Mouse (Mus musculus) spleen, adult 2 months (tissue): ENCODE results near the gene Chchd10.

ENCODE experiments used
- CTCF ChIP-seq: fragments of 200-500 bp; IDR thresholded peaks from 2 replicates; pipeline ENCODE4 v1.5.1; 2011; ENCODE audit warnings: mild to moderate bottlenecking, inconsistent platforms; ENCODE audit not compliant: insufficient read depth, insufficient read length, insufficient replicate concordance; ENCODE audit errors: extremely low read depth
- POLR2A ChIP-seq: fragments of 200-500 bp; IDR thresholded peaks from 2 replicates; pipeline ENCODE4 v1.6.1; 2011; ENCODE audit warnings: low read depth, low read length, inconsistent platforms

DNA sequence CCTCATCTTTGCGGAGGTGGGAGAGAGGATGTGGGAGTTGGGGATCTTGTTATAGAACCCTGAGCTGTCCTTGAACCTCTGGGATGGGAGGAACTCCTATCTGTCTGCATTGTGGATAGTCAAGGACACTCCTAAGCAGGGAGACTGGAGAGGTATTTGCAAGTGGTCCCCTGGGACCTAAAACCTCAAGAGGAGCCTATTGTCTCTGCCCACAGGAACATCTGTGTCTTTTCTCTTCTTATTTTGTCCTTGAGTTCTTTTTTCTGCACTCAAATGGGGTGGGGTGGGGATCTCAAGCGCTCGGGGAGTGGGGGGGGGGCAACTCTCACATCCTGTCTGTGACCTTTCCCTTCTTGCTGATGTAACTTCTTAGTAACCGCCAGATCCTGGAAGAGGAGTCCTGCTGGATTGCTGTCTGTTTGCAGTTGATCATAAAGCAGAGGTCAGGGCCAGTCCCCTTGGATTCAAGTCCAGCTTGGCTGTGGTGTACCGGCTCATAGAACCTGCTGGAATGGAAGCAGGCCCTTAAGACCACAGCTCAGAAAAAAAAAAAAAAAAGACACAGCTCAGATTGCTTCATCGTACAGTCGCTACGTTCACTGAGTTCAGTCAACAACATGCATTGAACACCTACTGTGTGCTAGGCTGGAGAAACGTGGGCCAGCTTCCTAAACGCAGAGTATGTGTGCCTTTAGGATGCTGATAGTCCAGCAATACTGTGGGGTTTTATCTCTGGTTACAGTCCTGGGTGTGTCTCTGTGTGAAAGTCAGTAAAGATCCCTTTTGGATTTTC lies 5.1 kb downstream of the Chchd10 start:
- TF ChIP-seq CTCF, result no peak
- no peak for TF ChIP-seq POLR2A
